Mouse (Mus musculus) layer of hippocampus, postnatal 10 days (tissue): ENCODE measurements around the gene Prl6a1. TPM values are rescaled to one million over a fixed set of nuclear protein-coding genes. Genes with fewer than 3 reads are reported as not detected.

Experiments
- DNase-seq, 2 experiments: peaks; one replicate each; pipeline ENCODE4 v3.0.0; 2021; ENCODE audit warnings: low spot score in 2 of 2
- long read RNA-seq: library from polyadenylated mRNA; stranded (forward); transcript quantifications from one replicate; pipeline ENCODE4 v2.0.0, GENCODE M21; 2023
- total RNA-seq, 2 experiments: library from RNA; stranded (reverse); gene quantifications; 2 replicates each; pipeline ENCODE4 v1.2.3; 2021

Gene Prl6a1
- total RNA-seq, result not detected
- long read RNA-seq, result 0 reads

DNA sequence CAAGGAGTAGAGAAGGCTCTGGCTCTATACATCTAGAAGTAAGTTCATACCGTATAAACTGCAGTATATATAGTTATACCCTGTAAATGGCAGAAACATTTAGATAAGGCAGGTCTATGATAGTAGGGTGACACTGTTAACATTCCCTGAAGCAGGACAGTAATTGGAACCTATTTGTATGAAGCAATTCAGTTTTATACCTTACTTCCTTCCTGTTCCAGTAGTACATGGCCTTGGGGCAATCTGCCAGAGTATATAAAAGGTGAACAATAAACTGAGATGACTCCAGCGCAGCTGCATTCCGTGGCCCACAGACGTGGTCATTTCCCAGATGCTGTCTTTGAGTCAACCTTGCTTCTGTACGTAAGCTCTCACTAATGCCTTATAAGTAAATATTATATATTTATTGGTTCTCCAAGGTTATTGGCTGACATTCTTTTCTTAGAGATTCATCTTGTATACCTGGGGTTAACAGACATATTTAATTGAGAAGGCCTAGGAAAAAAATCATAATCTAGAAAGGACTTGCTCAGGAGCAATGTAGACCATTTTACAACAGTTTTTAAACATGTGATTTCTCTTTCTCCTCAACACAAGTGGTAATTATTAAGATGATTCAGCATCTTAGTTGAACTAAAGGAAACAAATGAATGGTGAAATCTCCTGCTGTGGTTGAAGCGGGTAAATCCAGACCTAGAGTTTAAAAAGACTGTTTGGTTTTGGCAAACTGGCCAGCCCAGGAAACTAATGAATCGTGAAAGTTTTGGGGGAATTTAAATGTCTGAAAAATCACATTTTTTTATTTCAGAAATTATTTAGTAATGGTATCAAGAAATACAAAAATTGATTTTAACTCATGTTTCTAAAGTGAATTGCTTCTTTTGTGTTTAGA is at the start of gene Prl6a1:
TSS of gene Prl6a1 (plus strand) at position 294 of the 892 bp plus-strand sequence.
- no peak for DNase-seq

DNA sequence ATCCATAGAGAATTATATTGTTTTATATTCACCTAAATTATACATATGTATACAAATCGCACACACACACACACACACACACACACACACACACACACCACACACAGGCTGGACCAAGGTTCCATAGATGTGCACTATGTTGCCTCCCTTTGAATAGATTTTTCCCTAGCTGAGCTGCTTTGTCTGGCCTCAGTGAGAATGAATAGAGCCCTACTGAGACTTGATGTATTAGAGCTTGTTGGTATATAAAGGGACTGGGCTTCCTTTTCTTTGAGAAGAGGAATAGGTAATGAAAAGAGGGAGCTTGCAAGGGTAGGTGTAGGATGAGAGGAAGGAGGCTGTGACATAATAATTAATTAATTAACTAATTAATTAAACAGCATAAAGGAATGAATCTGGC is 22.6 kb downstream of the Prl6a1 start:
- DNase-seq, result no peak

DNA sequence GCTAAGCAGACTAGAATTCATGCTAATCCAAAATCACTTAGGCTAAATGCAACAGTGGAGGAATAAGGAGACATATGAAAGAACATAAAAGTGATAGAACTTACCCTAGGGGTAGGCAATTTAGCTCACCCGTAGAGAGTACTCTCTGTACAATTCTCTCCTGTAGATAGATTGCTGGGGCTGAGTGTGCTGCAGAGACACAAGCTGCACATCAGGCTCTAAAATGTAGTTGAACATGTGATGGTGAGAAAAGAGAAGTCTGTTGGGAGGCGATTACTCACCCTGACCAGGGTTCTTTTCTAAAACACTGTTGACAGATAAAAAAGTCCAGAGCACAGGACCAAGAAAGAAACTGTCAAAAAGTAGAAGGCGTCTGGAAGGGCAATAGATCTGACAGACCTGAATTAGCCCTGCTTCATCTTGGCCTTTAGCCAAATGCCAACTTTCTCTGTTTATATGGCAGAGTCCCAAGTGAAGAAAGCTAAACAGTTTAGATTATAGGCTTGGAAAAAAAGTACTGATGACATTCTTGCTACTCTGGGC is 30.4 kb downstream of the Prl6a1 start:
- no peak for DNase-seq

- no peak for DNase-seq
Measured at GRCm38 (mm10) chr13:27345373-27345772, 32.9 kb downstream of the Prl6a1 start, which contains the start of gene Prl8a2. Gene Prl8a2 (plus strand): TSS chr13:27345673.

Other genes with a start within 250 kb of the Prl6a1 start
- not detected for gene Prl3d1, start 218.4 kb upstream of the Prl6a1 start, total RNA-seq
- not detected for gene Prl3d2, start 190.9 kb upstream of the Prl6a1 start, total RNA-seq
- not detected for gene Prl3d3, start 155.8 kb upstream of the Prl6a1 start, total RNA-seq
- gene Prl3c1, start 116.0 kb upstream of the Prl6a1 start, total RNA-seq, result not detected
- not detected for gene Prl3b1, start 70.8 kb upstream of the Prl6a1 start, total RNA-seq
- not detected for gene Prl3a1, start 53.2 kb upstream of the Prl6a1 start, total RNA-seq
- not detected for gene Prl8a2, start 33.0 kb downstream of the Prl6a1 start, total RNA-seq
- gene Prl2b1, start 78.2 kb downstream of the Prl6a1 start, total RNA-seq, result not detected
- gene Prl8a6, start 126.1 kb downstream of the Prl6a1 start, total RNA-seq, result not detected
- gene Prl8a8, start 200.6 kb downstream of the Prl6a1 start, total RNA-seq, result not detected